Mouse (Mus musculus) embryonic facial prominence, embryonic 11.5 days (tissue): ENCODE data around the gene Alox5ap. TPM values are rescaled to one million over a fixed set of nuclear protein-coding genes. Genes with fewer than 3 reads are reported as not detected.

ENCODE experiments used
- ATAC-seq: fragments of 200-750 bp; cut with Nextera tagmentation; replicated peaks from 2 replicates; pipeline ENCODE4 v1.8.0; 2017; ENCODE audit warnings: low read depth; ENCODE audit not compliant: insufficient number of reproducible peaks, low FRiP score, low TSS enrichment
- DNase-seq: peaks from one replicate; pipeline ENCODE4 v3.0.0-alpha.2; 2015; ENCODE audit warnings: low spot score
- H3K27ac ChIP-seq: fragments of 300-500 bp; sonication (generic); replicated peaks from 2 replicates; pipeline ENCODE4 v1.5.1; 2014; ENCODE audit warnings: mild to moderate bottlenecking, low read depth, low read length, control low read depth
- H3K27me3 ChIP-seq: fragments of 300-500 bp; sonication (generic); 2 replicates; pipeline ENCODE4 v1.6.1; 2014; ENCODE audit warnings: mild to moderate bottlenecking, low read length, moderate library complexity, mixed read lengths; ENCODE audit not compliant: control insufficient read depth, insufficient read depth
- H3K36me3 ChIP-seq: fragments of 300-500 bp; sonication (generic); replicated peaks from 2 replicates; pipeline ENCODE4 v1.6.1; 2014; ENCODE audit warnings: low read depth, mild to moderate bottlenecking, low read length, moderate library complexity, mixed read lengths; ENCODE audit not compliant: control insufficient read depth, insufficient read depth
- H3K4me1 ChIP-seq: fragments of 300-500 bp; sonication (generic); 2 replicates; pipeline ENCODE4 v1.6.1; 2014; ENCODE audit warnings: low read length, mixed read lengths; ENCODE audit not compliant: control insufficient read depth, insufficient read depth
- H3K4me2 ChIP-seq: fragments of 300-500 bp; sonication (generic); 2 replicates; pipeline ENCODE4 v1.6.1; 2014; ENCODE audit warnings: low read depth, mild to moderate bottlenecking, control low read depth, low read length, moderate library complexity
- H3K4me3 ChIP-seq: fragments of 300-500 bp; sonication (generic); 2 replicates; pipeline ENCODE4 v1.5.1; 2014; ENCODE audit warnings: low read depth, low read length, control low read depth
- H3K9ac ChIP-seq: fragments of 300-500 bp; sonication (generic); replicated peaks from 2 replicates; pipeline ENCODE4 v1.6.1; 2014; ENCODE audit warnings: mild to moderate bottlenecking, control low read depth, low read length
- H3K9me3 ChIP-seq: fragments of 300-500 bp; sonication (generic); replicated peaks from 2 replicates; pipeline ENCODE4 v1.6.1; 2016; ENCODE audit warnings: mild to moderate bottlenecking, low read length, inconsistent platforms, mixed read lengths; ENCODE audit not compliant: control insufficient read depth
- whole genome bisulfite sequencing: fragments of 180-500 bp; shearing (Covaris S2); extraction: QIAGEN DNeasy Blood & Tissue Kit; methylation state at CpG from one replicate; pipeline ENCODE4 v1.1.7; 2014; 5-methylcytosine and 5-hydroxymethylcytosine counted together
- polyA plus RNA-seq: library from polyadenylated mRNA; unstranded; fragments of >200 nt; fragmentation: Nextera tagmentation; extraction: Ambion mirVana; gene quantifications from 2 replicates; pipeline ENCODE4 v1.2.1, GENCODE M21; 2014

Alox5ap gene
- polyA plus RNA-seq, 1 experiment from 2014 or later = 8.5 TPM

GRCm38 (mm10) chr5:149297464-149297863 lies 32.9 kb downstream of the Alox5ap start:
- Histone ChIP-seq H3K9ac (no peak overlapping the region), H3K27me3 (no peaks in the 10 kb centered on the region), H3K4me3 (no peak overlapping the region), H3K4me1 (no peaks in the 10 kb centered on the region), H3K36me3 (no peaks in the 10 kb centered on the region), H3K27ac (no peak overlapping the region), H3K4me2 (no peak overlapping the region), H3K9me3 (no peaks in the 10 kb centered on the region)
- ATAC-seq = no peak
- WGBS = 71% methylated on average over 2 of the region's 2 CpGs
- DNase-seq = no peak

DNA sequence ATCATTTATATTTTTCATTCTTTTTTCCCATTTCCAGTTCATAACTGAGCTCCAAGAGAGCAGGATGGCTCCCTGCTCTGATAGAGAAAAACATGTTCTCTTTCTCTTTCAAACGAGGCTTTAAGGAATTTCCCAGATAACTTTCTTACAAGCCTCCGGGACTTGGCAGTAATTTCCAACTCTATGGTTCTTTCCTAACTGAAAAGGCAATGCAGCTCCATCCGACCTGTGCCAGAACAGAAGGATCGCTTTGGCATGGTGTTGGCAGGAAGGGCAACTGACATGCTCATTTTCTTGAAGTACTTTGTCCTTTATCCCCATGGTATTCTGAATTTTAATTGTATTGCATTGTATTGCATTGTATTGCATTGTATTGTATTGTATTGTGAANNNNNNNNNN lies 33.7 kb downstream of the Alox5ap start:
- no peaks in the 10 kb centered on the region for H3K4me1 ChIP-seq
- no peak for DNase-seq
- 70% methylated on average over 4 of the region's 4 CpGs for WGBS

DNA sequence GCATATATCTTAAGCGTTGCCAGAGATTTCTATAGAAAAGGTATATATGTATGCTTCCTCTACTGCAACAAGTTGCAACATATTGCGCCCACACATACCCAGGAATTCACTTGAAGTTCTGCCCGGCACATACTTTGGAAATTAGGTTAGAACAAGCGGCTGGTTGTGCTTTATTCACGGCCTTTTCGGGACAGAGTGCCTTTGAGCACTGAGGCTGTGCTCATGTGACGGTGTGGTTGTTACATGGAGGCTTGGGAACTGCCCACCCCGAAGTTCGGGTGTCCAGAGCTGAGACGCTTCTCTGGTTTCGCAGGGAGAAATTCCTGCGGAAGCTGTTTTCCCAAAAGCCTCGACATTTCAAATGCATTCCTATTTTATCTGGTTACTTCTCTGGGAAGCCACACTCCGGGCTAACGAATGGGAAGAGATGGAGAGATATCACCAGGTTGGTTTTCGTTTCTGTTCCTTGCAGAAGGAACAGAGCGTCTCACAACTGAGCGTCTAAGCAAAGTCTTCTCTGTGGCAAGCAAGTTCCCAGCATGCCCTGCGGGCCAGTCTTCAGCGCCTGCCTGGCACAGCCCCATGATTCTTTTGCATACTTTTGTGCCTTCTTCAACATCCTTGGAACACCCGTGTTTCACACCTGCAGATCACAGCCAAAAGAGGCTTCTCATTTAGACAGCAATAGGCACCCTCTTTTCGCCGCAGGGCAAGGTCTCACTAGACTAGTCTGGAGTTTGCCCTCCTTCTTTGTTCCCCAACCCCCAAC lies 48.5 kb downstream of the Alox5ap start:
- H3K36me3 ChIP-seq = no peaks in the 10 kb centered on the region
- DNase-seq (peak; percentile 41), ATAC-seq (no peak)
- H3K27ac ChIP-seq = peak overlapping the region; percentile 1; the same call in 1 of the 2 replicates
- WGBS = 46% methylated on average over 23 of the region's 23 CpGs
- no peak overlapping the region for H3K9ac ChIP-seq
- 0 out of 2 replicates have a peak, but pooled peaks cover 3% of the 10 kb centered on the region for H3K9me3 ChIP-seq
- no peak overlapping the region for H3K4me2 ChIP-seq
- no peaks in the 10 kb centered on the region for H3K27me3 ChIP-seq
- H3K4me3 ChIP-seq = no peak overlapping the region
- peaks cover 4% of the 10 kb centered on the region for H3K4me1 ChIP-seq

More for the DNA sequence above, 33.7 kb downstream of the Alox5ap start:
- Histone ChIP-seq H3K27me3 (no peaks in the 10 kb centered on the region), H3K27ac (no peak overlapping the region), H3K4me2 (no peak overlapping the region), H3K36me3 (no peaks in the 10 kb centered on the region), H3K9me3 (no peaks in the 10 kb centered on the region), H3K9ac (no peak overlapping the region), H3K4me3 (no peak overlapping the region)
- no peak for ATAC-seq

- Histone ChIP-seq H3K9ac (no peak overlapping the region), H3K4me2 (no peak overlapping the region), H3K4me1 (peaks cover 4% of the 10 kb centered on the region), H3K36me3 (no peaks in the 10 kb centered on the region), H3K9me3 (0 out of 2 replicates have a peak, but pooled peaks cover 3% of the 10 kb centered on the region), H3K27ac (no peak overlapping the region), H3K27me3 (no peaks in the 10 kb centered on the region), H3K4me3 (no peak overlapping the region)
- ATAC-seq (no peak), DNase-seq (no peak)
- WGBS = 88% methylated on average over 12 of the region's 12 CpGs
These were observed 50.0 kb downstream of the Alox5ap start for GRCm38 (mm10) chr5:149314514-149315081.

DNA sequence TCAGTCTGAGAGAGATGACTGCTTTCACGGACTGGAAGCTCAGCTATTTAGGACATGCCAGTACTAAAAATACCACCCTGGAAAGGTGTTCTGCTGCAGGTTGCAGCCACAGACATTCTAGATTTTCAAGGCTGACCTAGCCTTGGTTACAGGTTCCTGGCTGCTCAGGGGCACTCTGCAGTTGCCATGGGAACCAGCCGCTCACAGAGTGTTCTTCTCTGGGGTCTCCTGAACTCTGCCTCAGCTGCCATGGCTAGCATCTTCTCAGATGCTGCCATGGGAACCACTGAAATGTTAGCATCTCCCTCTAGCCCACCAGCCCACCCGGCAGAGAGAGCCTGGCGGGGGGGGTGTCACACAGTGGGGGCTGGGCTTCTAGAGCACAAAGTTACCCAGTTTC lies 52.4 kb downstream of the Alox5ap start:
- peaks cover 9% of the 10 kb centered on the region for H3K4me1 ChIP-seq
- H3K9me3 ChIP-seq = 0 out of 2 replicates have a peak, but pooled peaks cover 3% of the 10 kb centered on the region
- no peaks in the 10 kb centered on the region for H3K27me3 ChIP-seq
- no peak overlapping the region for H3K9ac ChIP-seq
- no peaks in the 10 kb centered on the region for H3K36me3 ChIP-seq
- no peak overlapping the region for H3K4me3 ChIP-seq
- DNase-seq (peak; percentile 66), ATAC-seq (no peak)
- 21% methylated on average over 4 of the region's 4 CpGs for WGBS
- 0 out of 2 replicates have a peak overlapping the region, but pooled peaks have one; percentile 21 for H3K27ac ChIP-seq
- H3K4me2 ChIP-seq = no peak overlapping the region

GRCm38 (mm10) chr5:149319874-149320323 lies 55.3 kb downstream of the Alox5ap start:
- WGBS = 10% methylated on average over 9 of the region's 9 CpGs
- 0 out of 2 replicates have a peak, but pooled peaks cover 3% of the 10 kb centered on the region for H3K9me3 ChIP-seq
- peak overlapping the region; percentile 98 for H3K27ac ChIP-seq
- H3K9ac ChIP-seq = peak overlapping the region; percentile 39
- DNase-seq (no peak), ATAC-seq (no peak)
- H3K4me1 ChIP-seq = peaks cover 12% of the 10 kb centered on the region
- H3K36me3 ChIP-seq = no peaks in the 10 kb centered on the region
- no peaks in the 10 kb centered on the region for H3K27me3 ChIP-seq
- no peak overlapping the region for H3K4me3 ChIP-seq
- peak overlapping the region; percentile 6; the same call in 1 of the 2 replicates for H3K4me2 ChIP-seq

- 0% methylated on average over 15 of the region's 15 CpGs for WGBS
- H3K9ac ChIP-seq = peak overlapping the region; percentile 39
- H3K27ac ChIP-seq = peak overlapping the region; percentile 98
- no peaks in the 10 kb centered on the region for H3K27me3 ChIP-seq
- H3K4me3 ChIP-seq = no peak overlapping the region
- ATAC-seq = peak; percentile 92
- peak overlapping the region; percentile 24; the same call in 1 of the 2 replicates for H3K4me2 ChIP-seq
- DNase-seq = peak; percentile 97
- H3K9me3 ChIP-seq = no peaks in the 10 kb centered on the region
- no peaks in the 10 kb centered on the region for H3K36me3 ChIP-seq
- H3K4me1 ChIP-seq = peaks cover 12% of the 10 kb centered on the region
These were observed 56.2 kb downstream of the Alox5ap start for GRCm38 (mm10) chr5:149320534-149321482.
